Mouse (Mus musculus) heart, adult 11 months (tissue): ENCODE measurements at regions not wholly inside any gene's neighbourhood (a gene's known extent, or its start where the extent isn't known, plus 50 kb on each side); places are given as distances from the start of the nearest gene placed in this dataset.

ENCODE experiments used
- DNase-seq: peaks from one replicate; pipeline ENCODE4 v3.0.0; 2022

- DNase-seq = peak; percentile 88
Measured at GRCm38 (mm10) chr6:31287176-31287575, 111.4 kb upstream of the Mkln1 start.

- DNase-seq = peak; percentile 94
Measured at GRCm38 (mm10) chr6:31287686-31288085, 110.8 kb upstream of the Mkln1 start.

DNA sequence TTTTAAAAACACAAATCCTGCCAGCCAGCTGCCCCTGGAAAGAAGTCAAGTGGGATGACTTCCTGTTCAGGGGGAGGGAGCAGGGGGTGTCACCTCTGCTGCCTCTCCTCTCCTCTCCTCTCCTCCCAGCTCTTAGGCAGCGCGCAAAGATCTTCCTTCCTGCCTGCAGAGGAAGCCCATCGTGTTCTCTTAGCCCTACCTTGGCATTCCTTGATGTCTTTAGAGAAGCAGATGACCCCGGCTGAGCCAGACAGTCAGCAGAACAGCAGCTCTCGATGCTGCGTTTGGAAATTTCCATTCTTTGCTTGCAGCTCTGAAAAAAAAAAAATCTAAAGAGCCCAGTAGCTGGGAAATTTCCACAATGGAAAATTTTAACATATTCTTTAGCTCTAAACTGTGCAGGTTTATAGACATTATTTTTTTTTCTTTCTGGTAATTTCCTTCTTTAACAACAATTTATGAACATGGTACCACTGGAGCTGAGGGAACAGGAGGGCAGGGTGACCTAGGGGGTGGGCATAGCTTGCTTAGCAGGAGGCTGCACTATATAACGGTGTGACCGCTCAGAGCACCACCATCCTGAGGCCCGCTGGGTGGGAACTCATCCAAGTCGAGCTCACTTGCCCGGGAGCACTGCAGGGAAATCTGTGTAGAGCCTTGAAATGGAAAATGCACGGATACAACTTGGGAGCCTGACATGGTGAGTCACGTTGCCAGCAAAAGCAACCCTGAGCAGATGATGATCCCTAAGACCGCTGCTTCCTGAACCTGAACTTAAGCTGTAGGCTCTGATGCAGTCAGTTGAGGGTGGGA, 109.9 kb upstream of the Mkln1 start:
- peak; percentile 97 for DNase-seq

GRCm38 (mm10) chr6:31289234-31289486, 109.4 kb upstream of the Mkln1 start:
- no peak for DNase-seq

DNA sequence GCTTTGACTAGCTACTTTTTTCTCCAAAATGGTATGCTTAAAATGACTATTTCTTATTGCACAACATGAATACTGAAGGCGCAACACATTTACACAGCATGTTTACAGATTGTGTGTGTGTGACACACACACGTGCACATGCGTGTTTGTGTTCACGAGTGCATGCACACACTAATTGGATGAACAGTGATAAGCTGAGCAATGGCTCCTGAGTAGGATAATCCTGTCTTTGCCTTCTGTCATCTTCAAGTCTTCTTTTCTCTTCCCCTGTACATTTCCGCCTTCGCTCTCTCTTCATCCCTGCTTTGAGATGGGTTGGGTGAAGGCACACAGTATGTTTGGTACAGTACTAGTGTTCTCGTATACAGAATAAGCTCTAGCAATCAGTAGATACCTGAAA, 106.5 kb upstream of the Mkln1 start:
- DNase-seq = peak; percentile 22

DNA sequence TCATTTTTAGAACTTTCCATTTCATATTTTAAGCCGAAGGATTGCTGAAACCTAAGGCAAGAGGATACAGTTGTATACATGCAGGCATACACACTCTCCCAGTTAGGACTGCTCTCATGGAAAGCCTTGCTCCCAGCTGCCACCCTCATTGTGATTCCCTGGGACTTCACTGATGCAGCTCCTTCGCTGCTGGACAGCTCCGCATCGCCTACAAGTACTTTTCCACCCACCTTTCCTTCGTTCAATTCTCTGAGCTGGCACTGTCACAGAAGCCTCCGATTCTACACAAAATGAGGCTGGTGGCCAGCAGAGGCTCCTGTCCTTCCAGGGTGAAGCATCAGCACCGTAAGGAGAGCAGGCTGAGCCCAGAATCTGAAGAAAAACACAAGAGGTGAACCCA, 105.5 kb upstream of the Mkln1 start:
- DNase-seq = peak; percentile 64

GRCm38 (mm10) chr6:31299395-31299794, 99.1 kb upstream of the Mkln1 start:
- DNase-seq = no peak

DNA sequence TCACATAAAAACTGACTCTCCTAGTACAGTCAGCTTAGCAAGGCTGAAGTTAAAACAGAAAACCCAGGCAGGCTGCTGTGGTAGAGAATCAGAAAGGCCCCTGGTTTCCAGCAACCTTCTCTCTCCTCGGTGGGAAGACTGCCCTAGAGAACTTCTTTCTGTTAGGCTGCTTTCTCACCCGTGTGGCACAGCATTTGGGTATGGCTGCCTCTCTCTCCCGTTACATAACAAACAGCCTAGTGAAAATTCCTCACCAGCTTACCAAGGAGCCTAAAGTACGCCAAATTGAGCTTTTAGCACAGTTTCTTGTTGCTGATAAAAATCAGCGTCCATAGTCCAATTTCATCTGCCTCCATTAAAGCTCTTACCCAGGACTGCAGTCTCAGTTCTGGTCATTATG, 92.8 kb upstream of the Mkln1 start:
- DNase-seq = no peak

- DNase-seq = peak; percentile 90
Measured at GRCm38 (mm10) chr6:31307047-31307633, 91.4 kb upstream of the Mkln1 start.

GRCm38 (mm10) chr6:31307899-31308298, 90.6 kb upstream of the Mkln1 start:
- peak; percentile 96 for DNase-seq

DNA sequence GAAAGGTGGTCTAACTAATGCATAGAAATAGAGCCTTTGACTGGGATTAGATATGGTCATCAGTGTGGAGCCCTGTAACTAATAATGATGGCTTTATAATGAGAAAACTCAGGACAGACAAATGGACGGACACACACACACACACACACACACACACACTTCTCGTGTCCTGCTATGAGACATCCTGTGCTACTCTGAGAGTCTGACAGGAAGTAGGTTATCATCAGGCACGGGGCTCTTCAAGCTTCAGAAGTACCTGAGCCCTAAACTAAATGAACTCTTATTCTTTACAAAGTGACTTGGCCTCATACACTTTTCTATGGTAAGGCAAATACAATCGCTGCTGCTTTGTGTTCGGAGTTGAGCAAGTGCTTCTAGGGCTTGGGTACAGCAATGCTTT, 87.9 kb upstream of the Mkln1 start:
- DNase-seq = no peak

- no peak for DNase-seq
Measured at GRCm38 (mm10) chr6:31313869-31314470, 84.6 kb upstream of the Mkln1 start.

- peak; percentile 98 for DNase-seq
Measured at GRCm38 (mm10) chr6:31317741-31318225, 80.8 kb upstream of the Mkln1 start.

- DNase-seq = peak; percentile 98
Measured at GRCm38 (mm10) chr6:31318506-31318905, 80.0 kb upstream of the Mkln1 start.

DNA sequence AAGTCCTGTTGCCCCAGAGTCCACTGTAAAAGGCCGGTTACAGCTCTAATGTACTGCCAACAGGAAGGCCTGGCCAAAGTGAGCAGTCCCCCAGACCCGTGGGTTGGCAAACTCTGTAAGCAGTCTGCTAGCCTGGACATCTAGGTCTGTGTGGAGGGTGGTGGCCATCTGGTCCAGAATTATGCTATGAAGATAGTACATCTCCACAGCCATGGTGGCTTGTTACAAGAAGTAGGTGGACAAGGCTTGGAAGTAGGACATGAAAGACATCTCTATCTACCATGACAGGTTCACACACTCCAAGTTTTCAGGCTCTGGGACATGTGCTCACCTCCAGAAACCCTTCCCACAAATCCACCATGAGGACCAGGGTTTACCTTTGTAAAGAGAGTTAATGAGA, 79.1 kb upstream of the Mkln1 start:
- DNase-seq = peak; percentile 90

DNA sequence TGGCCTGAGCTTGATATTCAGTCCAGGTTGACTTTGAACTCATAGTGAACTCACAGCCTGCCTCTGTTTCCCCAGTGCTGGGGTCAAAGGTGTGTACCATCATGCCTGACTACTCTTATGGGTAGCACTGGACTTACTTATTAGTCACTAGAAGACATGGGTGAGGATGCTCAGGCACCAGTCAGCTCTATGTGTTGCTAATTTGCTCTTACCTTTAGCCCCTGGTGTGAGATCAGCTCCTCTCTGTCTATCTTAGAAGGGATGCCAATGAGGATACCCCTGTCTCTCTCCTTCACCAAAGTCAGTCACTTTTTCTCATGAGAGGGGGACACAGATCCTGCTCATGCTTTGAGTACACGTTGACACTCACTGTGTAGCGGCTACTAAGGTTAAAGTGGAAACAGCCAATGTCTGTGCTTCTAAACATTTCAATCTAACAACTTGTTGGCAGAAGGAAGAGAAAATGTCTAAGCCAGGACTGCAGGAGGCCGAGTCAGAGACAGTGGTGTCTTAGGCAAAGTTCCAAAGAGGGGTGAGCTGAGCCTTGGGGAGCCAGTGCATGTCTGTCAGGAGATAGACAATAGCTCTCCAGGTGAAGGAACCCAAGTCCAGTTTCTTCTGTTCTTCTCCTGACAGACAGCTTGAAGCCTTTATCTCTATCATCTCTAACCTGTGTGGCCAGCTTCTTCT, 78.2 kb upstream of the Mkln1 start:
- DNase-seq = peak; percentile 89

- peak; percentile 95 for DNase-seq
Measured at GRCm38 (mm10) chr6:31321066-31321846, 77.3 kb upstream of the Mkln1 start.

GRCm38 (mm10) chr6:31321902-31322301, 76.6 kb upstream of the Mkln1 start:
- DNase-seq = peak; percentile 97

DNA sequence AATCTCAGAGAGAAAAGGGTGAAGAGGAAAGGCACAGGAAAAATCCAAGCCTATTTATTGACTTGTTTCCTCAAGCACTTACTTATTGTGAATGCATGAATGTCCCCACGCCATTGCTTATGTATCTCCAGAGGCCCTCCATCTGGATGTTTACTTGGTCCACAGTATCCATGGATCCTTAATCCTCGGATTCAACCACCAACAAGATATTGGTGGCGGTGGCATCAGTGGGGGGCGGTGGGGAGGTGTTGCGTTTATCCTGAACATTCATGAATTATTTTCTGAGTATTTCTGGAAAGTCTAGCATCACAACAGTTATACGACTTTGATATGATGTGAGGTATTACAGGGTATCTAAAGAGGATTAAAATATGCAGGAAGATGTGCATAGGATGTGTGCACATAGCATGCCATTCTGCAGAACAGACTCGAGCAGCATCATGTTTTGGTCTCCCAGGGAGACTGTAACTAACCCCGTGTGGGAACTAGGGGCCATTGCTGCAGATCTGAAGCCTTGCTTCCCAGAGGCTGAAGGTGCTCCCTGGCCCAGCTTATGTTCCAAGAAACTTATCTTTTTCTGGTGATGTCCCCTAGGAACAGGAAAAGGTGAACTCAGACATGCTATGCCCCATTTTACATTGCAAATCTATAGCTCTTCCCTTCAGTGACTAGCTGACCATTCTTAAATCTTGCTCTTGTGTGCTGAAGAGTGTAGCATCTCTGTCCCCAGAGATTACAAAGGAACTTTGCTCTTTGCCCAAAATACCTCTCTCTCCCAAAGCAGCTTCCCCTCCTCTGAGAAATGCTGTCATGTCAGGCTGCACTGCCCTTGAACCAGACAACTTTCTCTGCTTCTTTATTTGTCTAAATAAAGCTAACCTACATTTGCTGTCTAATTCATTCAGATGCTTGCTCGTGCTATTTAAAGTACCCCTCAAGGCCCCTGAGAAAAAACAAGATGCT, 75.0 kb upstream of the Mkln1 start:
- DNase-seq = peak; percentile 86

- peak; percentile 89 for DNase-seq
Measured at GRCm38 (mm10) chr6:31324717-31325116, 73.8 kb upstream of the Mkln1 start.

DNA sequence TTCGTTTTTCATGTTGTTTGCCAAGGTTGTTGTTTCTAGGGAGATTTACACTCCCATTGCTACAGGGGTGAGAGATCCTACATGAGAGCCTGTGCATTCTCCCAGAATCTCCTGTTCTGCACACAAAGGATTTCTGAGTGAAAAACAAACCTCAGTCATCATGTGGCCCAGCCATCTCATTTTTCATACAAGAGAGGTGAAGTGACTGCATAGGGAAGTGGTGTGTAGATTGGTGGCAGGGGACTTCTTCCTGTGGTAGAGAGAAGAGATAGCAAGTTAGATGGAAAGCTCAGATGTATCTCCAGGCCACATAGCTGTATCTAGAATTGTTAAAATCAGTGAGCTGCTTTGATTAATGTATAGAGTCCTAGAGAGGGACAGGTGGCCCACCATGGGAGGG, 72.9 kb upstream of the Mkln1 start:
- peak; percentile 78 for DNase-seq

DNA sequence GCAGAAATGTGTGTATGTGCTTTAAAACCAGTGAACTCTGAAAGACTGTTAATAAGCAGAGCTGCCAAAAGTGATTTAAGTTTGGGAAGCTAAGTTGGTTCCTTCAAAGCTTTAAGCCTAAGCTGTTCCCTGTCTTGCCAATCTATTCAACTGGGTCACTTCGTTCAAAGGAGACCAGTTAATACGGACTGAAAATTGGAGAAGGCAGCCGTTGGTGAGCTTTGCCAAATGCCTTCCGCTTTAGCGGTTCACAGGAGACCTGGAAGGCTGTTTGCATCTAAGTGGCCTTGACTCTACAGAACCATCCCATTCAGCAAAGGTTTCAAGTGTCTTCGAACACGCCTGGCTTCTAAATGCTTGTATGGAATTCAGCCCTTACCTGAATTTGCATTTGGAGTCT, 68.2 kb upstream of the Mkln1 start:
- DNase-seq = no peak
